Mouse (Mus musculus): ENCODE results near the gene Sf3b2.

DNA sequence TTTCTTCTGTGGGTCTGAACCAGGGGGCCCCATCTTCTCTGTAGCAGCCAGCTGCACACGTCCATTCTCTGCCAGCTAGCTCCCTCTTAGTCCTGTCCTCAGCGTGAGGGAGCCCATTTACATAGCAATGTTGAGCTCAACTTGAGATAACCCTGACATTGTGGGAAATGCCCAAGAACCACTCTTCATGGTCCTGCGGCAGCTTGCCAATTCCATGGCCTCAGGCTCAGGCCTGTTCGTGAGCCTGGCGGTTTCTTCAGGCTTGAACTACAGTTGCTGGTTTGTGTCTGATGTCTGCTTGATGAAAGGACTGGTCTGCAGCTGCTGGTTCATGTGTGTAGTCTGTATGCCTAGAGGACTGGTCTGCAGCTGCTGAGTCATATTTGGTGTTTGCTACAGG, 39.5 kb upstream of the Sf3b2 start:
- TF ChIP-seq CTCF (IDR thresholded peaks at IDR 0.05; ENCODE audit: extremely low read depth, insufficient read length, insufficient replicate concordance, low read depth, low read length) = no peak
- TF ChIP-seq POLR2A (IDR thresholded peaks at IDR 0.05; ENCODE audit: low read depth, low read length) = no peak
